Mouse (Mus musculus) frontal cortex, adult 2 months (tissue): ENCODE data around the gene Alox5. TPM values are rescaled to one million over a fixed set of nuclear protein-coding genes. Genes with fewer than 3 reads are reported as not detected.
A peak's percentile ranks its signal among the peaks of the same experiment; 100 is the strongest.

ENCODE experiments used
- DNase-seq, 2 experiments: peaks; one replicate each; pipeline ENCODE4 v3.0.0; 2022; ENCODE audit warnings: low spot score in 1 of 2; ENCODE audit errors: extremely low spot score in 1 of 2
- polyA plus RNA-seq: library from polyadenylated mRNA; depleted of rRNA; stranded (reverse); fragments of >200 nt; gene quantifications from 2 replicates; pipeline ENCODE4 v1.2.3, GENCODE M21; 2012

Gene Alox5
- polyA plus RNA-seq, 1 experiment = 0.74 TPM

DNA sequence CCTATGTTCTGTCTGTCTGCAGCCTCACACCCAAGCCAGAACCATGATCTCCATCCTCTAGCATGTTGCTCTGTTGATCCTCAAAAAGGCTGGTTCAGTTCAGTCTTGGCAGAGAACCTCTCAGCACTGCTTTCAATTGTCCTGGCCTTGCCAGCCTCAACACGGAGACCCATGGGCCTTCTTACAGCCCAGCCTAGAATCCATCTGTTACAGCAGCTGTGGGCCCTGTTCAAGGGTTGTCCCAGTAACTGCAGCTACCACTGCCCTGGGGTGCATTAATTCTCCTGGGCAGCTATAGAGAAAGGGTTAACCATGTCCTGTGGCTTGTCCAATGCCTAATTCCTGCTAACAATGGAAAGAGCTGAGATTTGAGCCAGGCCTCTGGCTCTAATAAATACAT, 42.5 kb downstream of the Alox5 start:
- DNase-seq = no peak

DNA sequence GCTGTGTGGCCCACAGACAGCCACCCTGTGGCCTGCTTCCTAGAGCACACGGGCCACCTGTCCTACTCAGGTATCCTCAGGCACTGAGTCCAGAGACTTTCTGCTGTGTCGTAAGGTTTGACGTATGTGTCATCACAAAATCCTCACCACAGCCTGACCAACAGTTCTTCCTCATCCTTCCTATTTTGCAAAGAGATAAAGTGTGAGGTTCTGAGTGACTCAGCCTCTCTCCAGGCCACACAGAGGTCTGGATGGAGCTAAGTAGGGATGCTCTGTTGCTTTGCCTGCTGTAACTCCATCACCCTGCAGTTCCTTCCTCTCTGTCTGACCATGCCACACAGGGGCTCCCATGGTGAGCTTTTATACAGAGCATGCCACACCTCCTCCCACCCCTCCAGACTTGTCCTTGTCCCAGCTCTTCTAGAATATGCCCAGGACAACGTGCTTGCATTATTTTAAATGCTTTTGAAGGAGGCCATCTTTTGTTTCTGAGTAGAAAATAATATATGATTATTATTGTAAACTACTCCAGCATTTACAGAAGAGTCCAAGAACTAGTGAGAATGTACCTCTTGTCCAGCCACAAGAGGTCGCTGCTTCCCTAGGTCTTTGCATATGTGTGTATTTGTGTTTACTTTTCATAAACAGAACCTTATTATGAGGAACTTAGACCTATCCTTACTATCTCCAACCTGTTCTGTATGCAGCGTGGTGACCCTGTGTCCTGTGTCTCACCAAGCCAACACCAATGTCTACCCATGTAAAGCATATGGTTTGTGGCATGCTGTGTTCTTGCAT, 43.3 kb downstream of the Alox5 start:
- no peak for DNase-seq

DNA sequence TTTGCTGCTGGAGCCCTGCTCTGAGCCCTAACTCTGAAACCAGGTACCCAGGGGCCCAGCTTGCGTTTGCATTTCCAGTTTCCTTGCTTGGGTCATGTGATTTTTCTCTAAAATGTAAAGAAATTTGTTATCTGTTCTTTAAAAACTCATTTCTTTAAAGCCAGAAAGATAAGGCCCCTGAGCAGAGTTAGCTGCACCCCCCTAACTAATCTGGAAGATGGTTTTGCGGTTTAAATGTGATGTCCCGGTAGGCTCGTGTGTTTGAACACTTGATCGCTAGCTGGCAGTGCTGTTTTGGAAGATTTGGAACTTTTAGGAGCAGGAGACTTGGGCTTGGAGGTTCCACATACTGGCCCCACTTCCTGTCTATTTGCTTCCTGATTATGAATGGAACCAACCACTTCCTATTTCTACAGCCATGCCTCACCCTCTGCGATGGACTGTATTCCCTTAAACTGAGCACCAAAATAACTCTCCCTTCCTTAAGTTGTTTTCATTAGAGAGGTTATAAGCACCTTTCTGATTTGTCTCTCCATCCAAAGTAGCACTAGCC, 44.9 kb downstream of the Alox5 start:
- DNase-seq = no peak

DNA sequence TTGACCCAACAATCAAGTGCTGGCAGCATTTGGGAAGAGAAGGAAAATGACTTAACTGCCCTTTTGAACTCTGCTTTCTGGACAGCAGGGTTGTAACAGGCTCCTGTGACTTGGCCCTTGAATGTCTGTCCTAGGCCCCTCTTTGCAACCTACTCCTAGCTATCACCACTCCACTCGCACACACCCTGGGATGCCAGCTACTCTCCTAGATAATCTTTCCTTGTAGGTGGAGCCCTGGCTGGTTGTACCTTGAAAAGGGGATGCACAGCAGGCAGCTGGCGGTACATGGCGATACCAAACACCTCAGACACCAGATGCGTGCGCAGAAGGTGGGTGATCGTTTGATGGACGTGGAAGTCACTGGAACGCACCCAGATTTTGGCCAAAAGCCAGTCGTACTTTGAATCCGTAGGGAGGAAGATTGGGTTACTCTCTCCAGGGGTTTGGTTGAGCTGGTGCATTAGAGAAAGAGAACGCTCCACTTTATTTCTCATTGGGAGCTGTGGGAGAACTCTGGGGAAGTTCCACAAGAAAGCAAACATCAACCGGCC, 45.8 kb downstream of the Alox5 start:
- no peak for DNase-seq

DNA sequence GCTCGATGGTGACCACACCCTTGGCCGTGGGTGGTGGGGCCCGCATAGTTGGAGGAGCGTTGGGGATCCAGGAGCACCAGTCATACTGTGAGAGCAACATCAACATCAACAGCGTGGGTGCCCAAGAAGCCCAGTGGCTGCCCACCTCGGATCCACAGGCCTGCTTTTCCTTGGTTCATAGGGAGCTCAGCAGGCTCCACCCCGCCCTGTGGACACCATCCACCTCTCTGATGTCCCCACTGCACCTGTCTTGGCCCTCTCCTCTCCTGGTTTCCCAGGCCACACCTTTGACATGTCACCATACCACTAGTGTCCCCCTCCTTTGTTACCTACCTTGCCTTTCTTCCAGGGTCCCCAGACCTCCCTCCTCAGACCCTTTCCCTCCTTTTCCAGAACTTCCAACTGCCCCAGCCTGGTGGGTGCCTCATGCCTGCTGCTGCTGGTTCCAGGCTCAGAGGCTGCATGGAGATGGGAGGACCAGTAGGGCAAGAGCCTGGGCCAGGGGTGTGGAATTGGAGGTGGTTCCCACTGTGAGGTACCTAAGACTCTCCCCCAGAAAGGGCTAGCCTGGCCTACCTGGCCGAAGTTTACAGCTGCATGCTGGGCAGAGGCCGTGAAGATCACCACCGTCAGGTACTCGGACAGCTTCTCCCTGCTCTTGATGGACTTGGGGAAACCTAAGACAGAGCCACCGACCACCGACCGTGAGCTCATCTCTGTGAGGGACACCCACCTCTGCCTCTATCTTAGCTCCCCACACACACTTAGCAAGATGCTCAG, 48.2 kb downstream of the Alox5 start:
- DNase-seq = no peak

DNA sequence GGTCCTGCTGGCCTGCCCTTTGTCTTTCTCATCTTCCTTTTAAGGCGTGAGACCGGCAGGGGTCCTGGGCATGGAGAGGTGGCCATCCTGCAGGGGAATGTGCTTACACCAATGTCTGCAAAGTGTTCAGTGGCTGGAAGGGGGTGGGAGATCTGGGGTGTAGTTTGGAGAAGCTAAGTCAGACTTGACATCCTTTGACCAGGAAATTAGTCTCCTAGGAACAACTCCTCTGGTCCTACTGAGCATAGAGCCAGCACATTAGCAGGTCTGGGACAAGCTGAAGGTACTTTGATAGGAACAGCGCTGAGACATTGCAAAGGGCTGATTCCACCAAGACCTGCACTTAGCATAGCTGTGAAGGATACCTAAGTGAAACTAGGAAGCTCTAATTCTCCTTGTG, 49.3 kb downstream of the Alox5 start:
- DNase-seq = no peak

DNA sequence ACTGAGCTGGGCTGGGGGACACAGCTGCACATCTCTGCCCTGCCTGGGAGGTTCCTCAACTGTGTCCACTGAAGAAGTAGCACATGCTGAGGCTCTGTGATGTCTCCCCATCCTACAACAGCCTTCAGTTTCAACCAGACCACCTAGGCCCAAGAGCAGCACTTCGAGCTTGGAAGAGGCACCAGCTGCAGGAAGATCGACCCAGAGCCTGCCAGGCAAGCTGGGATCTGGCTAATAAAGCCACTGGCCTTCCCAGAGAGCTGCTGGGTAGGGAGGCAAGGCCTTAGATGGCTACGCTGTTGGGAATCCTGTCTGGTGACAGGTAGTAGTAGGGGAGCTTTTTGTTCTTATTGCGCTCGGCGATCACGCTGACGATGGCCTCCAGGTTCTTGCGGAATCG, 50.5 kb downstream of the Alox5 start:
- DNase-seq = no peak

DNA sequence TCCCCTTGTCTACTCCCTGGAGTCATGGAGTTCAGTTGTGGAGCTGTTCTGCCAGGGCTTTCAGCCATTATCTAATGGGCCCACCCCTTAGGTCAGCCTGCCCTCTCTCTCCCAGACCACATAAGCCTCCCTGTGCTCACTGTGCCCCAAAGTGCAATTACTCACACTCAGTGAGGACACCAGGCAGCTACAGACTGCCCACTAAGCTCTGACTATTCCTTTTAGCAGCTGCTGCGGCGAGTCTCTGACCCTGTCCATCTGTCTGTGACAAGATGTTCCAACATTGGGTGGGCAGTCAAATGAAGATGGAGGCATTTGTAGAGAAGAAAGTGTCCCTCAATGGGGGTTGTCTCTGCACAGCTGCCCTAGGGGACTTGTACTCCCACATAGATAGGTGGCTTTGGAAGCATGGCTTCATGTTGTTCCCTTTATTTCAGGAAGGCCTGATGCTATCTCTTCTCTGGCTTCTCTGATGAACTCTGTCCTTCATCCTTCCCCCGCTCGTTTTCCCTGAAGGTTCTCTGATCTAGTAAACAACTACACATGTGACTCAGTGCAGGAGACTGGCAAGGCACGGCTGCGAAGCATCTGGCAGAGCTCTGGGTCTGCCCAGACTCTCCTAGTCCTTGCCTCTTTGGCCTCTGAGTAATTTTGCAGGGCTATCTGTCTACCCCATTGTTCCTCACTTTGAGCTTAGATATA, 52.9 kb downstream of the Alox5 start:
- no peak for DNase-seq

DNA sequence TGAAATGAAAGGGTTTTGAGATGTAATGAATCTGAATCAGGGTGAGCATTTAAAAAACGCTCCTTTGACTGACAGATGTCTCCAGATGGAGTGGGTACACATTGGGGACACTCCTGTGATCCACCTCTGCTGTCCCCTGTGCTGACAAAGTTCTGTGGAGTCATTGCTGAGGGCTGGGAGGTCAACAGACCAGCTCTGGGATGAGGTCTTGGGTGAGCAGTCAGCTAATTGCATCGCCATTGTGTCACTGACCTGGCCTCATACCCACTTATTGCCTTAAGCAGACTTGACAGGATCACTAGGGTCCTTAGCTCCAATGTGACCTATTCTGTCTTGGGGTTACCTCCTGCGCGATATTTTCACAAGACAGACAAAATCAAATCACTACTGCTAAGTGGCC, 53.8 kb downstream of the Alox5 start:
- DNase-seq = no peak

DNA sequence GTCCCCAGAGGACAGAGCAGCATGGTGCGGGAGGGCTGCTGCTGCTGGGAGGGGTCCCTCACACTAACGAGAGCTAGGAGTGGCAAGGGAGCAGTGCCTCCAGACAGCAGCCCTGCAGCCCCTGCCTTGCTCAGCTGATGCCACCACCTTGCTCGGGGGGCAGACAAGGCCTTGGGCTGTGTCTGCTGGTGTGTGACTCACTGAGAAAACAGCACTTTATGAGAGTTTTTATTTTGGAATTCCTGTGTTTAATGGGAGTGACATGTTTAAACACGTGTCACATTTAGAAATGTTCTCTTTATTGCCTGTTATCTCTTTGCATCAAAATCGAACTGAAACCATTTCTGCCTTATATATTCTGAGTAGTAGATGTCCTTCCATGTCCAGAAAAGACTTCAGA, 54.3 kb downstream of the Alox5 start:
- DNase-seq = no peak

DNA sequence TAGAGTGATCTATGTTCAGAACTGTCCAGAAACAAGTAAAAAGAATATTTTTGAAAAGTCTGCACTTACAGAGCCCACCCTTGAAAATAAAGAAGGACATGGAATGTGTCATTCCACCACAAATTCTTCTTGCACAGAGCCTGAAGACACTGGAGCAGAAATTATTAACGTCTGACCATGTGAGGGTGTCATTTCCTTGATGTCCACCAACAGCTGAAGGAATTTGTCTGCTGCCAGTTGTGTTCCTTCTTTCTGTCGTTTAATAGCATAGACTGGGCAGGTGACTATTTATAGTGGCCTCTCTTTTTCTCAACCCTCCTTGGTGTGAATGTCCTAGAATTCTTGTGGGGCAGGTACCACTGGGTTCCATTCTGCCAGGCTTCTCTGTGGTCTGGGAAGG, 54.8 kb downstream of the Alox5 start:
- no peak for DNase-seq

DNA sequence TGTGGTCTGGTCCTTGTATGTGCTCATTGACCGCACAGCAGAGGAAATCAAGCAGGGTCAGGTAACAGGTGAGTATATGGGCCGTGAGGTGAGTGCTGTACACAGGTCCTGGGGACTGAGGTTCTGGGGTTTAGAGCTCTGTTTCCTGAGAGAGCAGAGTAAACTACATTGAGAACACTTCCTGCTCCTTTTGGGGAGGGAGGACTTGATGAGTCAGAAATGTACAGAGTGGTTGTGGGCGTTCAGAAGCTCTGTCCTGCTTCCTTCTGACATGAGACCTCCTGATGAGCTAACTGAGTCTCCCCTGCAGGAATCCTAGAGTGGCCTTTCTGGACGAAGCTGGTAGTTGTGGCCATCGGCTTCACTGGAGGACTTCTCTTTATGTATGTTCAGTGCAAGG, 55.3 kb downstream of the Alox5 start:
- peak in 1 of 2 experiments; percentile 32 for DNase-seq

DNA sequence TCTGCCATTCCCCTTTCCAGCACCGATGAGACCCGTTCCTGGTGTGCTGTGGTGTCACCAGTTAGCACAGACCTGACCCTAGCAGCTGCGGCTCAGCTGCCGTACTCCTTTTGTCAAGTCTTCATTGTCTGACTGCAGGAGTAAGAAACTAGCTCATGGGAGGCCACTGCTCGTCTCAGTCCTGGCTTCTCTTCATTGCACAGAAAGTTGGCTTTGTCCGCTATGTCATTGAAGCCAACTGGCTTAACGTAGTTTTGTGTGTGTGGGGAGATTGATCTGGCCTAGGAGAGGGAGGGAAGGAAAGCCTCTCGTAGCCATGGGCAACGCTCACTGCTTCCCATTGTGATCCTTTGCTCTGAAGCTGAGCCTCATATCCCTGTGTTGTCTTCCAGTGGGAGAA, 55.7 kb downstream of the Alox5 start:
- no peak for DNase-seq

DNA sequence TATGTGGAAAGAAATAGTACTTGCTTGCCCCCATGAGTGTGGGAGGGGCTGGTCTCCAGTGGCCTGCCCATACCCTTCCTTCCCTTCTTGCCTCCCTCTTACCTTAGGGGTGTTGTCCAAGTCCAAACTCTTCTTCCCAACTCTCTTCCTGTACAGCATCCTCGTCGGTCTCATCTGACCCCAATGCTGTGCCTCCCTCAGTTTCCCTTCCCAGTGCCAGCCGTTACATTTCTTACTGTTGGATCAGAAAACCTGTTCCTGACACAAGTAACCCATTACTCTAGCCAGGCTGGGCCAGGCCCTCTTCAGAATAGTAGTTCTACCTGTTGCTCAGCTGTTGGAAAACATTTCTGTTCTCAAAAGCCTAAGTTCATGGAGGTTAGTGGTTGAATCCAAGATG, 58.6 kb downstream of the Alox5 start:
- no peak for DNase-seq

DNA sequence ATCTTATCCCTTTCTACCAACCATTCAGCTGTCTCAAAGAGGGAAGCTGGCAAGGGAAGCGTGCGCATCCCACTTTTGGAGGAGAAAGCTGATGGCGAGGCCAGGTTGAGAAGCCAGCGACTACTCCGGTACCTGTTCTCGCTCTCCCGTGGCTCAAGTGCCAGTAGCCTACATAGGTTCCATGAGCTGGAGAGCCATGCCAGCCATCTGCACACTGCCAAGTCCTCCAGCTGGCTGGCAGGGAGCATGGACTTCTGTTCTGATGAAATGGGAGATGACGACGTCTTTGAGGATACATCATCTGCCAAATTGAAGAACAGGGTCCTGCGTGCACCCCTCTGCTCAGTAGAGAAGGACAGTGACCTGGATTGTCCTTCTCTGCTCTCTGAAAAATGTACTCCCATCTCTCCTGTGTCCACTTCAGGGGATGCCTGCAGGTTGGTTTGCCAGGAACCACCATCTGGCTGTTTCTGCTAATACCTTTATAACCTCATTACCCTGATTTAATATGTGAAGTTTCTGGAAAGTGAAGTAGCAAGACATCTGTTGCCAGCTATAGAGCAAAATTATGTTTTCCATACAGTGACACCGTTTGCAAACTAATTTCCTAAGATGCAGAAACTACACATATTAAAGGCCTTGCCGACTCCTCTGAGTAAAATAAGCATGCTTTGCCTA, 59.1 kb downstream of the Alox5 start:
- DNase-seq = no peak

DNA sequence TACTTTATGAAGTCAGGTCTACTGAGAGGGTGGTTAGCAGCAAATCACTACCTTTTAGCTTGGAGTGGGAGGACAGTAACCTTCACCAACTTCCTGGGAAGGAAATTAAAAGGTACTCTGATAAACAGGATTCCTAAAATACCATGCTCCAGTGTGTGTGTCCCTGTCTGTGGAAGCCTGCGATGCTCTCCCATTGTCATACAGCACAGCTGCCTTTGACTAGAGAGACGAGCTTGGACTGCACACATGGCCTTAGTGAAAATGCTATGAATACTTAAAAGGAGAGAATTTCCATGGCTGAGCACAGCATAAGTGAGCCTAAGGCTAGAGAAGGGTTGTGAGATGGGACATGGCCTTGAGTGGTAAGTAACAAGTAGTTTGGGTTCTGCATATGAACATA, 62.8 kb downstream of the Alox5 start:
- no peak for DNase-seq

DNA sequence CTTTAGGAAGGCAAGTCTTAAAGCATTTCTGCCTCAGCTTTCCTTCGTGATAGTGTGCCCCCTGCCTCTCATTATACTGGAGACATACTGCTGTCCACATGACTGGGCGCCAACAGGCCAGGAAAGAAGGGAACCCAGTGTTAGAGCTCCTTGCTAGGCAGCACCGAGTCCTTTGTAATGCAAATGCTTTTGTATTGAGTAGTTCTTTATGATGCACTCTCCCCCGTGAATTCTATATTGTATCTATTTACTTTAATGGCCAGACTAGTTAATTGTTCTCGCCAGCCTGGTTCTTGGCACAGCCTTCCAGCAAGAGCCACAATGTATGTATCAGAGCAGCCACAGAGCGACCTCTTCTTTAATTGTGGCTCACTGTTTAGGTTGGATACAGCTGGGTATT, 63.4 kb downstream of the Alox5 start:
- DNase-seq = no peak

DNA sequence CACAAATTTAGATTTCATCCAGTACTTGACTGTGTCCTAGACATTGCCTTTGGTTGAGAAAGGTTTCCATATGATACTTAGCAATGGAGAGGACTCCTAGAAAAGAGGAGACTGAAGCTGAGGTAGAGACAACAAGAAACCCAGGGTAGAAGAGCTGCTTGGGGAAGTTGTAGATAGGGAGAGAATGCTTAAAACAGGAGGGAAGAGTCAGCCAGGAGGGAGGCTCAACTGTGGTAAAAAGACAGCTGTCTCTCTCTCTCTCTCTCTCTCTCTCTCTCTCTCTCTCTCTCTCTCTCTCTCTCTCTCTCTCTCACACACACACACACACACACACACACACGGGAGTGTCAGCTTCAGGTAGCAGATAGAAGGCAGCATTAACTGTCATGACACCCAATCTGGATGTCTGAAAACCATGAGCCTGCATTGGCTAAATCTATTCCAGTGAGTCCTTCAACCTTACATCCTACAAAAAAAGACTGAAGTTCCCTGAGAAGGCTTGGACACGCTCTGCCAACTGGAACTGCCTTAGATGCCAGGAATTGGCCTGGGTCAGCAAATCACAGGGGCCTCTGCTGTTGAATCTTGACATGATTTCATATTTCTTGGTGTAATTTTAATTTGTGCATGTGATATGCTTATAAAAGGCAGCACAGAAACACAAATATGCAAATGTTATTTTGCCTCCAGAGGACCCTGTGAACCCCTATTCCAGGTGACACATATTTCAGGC, 65.9 kb downstream of the Alox5 start:
- DNase-seq = no peak

DNA sequence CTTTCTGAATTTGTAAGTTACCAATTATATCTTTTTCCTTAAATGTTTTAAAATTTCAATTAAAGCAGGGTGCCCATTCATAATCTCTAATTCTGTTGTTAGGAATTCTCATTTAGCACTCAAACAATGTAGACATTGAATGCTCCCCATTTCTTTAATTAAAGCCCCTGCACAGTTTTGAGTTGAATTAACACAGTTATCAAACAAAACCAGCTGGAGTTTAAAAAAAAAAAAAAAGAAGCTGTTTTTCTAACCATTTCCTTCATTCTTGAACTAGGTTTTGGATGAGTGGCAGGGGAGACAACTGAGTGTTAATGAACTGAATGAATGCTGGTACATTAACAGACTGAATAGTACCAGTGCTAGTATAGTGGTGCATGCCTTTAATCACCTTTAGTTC, 71.5 kb downstream of the Alox5 start:
- DNase-seq = no peak

DNA sequence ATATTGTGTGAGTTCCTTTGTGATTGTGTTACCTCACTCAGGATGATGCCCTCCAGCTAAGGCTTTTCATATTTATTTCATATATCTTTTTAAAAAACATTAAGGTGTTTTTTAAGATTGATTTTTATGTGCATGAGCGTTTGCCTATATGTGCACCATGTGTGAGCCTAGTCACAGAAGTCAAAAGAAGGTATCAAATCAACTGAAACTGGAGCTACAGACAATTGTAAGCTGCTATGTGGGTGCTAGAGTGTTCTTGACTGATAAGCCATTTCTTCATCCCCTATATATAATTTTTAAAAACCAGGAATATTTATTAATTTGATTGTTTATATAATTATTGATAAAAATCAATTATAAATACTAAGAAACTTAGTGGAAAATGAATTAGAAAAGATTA, 72.9 kb downstream of the Alox5 start:
- no peak for DNase-seq
